Mouse (Mus musculus) c-Kit-positive CD71-positive TER-119-positive erythroid progenitor cells, embryonic 14.5 days (primary cell): Measurements from ENCODE around the gene Ndufb4.
"Not testable (repeated sequence)": the region's sequence is repeated elsewhere in the genome, so short reads cannot be mapped to it uniquely, and the experiment has no call there.

Experiments used
- DNase-seq: peaks from one replicate; pipeline ENCODE4 v3.0.0-alpha.2; 2013; ENCODE audit warnings: low spot score

The Ndufb4 gene

GRCm38 (mm10) chr16:37653731-37654657 is at the start of gene Ndufb4:
TSS of gene Ndufb4 (minus strand) at chr16:37654453.
- peak; percentile 99 for DNase-seq

DNA sequence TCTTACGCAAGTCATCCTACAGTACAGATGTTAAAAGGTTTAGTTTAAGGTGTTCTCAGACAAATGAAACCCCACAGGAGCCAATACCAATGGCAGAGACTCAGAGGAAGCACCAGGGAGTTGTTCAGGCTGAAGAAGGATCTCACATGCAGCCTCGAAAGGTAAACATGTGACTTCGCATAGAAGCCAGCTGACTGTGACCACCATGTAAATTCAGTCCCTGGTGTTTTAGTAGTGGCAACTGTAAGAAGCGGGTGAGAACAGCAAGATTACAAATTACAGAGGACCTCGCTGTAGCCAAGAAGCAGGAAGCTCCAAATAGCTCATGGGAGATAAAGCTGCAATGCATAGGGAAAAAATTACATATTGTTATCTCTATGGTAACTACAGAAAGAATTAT is 49.6 kb upstream of the Ndufb4 start:
- no peak for DNase-seq

DNA sequence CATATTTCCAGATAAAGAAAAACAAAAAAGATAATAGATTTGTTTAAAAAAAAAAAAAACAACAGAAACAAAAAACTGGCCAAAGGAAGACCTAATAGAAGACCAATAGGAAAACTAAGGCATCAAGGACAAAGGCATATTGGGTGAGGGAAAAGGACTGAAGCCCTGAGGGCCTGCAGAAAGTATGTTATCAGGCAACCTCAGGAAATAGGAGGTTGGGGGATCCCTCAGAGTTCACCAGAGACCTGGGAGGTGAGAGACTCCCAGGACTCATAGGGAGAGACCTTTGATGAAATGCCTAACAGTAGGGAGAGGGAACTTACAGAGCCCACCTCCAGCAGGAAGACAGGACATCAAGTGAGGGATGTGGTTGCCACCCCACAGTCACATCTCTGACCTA is 45.8 kb upstream of the Ndufb4 start:
- DNase-seq: not testable (repeated sequence)

GRCm38 (mm10) chr16:37698767-37699166 is 44.5 kb upstream of the Ndufb4 start:
- no peak for DNase-seq

- DNase-seq: no peak
These were observed 43.0 kb upstream of the Ndufb4 start for GRCm38 (mm10) chr16:37697271-37697670.

- DNase-seq: no peak
These were observed 36.9 kb upstream of the Ndufb4 start for GRCm38 (mm10) chr16:37690932-37691730.

DNA sequence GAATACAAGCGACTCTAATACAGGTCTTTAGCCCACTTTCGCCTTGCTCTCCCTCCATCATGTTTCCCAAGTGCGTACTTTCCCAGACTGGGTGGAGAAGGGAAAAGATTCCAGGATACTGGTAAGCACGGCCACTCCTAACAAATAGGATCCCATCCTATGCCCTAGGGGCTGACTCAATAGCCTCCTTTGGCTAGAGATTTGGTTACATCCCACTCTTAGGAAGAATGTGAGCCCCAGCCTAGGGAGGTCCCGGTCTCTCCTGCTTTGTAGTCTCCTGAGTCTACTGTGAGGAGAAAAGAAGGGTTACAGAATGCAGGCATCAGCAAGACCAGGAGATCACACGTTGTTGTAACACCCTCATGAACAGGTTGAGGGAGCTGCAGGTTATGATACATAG is 36.2 kb upstream of the Ndufb4 start:
- DNase-seq: no peak

- no peak for DNase-seq
These were observed 35.7 kb upstream of the Ndufb4 start for GRCm38 (mm10) chr16:37689934-37690333.

GRCm38 (mm10) chr16:37689251-37689926 is 35.1 kb upstream of the Ndufb4 start:
- DNase-seq: no peak

DNA sequence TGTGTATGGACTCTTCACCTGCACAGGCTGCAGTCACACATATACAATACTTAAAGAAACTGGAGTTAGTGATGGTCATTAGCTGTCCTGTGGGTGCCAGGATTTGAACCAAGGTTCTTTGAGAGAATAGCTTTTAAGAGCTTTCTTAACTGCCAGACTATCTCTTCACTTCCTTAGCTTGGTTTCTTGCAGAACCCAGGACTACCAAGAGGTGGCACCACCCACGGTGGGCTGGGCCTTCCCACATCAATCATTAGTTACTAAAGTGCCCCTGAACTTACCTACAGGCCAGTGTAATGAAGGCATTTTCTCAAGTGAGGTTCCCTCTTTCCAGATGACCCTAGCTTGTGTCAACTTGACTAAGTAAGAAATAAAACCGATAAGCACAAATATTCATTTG is 33.9 kb upstream of the Ndufb4 start:
- no peak for DNase-seq

DNA sequence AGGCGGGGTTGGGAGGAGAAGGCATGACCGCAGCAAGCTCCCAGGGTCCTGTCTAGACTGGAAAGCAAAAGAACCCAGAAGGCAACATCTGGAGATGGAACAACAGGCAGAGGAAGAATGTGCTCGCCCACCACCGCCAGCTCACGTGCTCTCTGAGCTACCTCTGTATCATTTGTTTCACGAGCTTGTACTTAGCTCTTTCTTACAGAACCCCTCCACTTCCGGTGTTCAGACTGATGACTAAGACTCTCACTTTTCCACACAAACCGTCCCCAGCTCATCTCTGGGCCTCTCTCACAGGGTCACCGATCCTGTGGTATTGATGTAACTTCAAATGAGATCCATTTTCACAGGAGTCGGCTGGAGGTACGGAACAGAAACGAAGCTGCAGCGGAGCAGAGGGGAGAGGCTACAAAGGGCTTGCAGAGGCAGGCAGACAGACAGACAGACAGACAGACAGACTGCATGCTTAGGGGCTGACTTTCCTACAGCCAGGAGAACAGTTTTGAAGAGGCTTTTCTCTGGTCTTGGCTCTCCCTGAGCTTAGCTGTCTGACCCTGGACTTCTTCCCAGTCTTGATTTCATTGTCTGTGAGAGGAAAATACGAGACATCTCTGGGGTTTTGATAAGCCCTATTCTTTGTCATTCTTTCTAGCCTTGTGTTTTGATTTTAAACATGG is 33.2 kb upstream of the Ndufb4 start:
- DNase-seq: no peak

- DNase-seq: no peak
These were observed 32.6 kb upstream of the Ndufb4 start for GRCm38 (mm10) chr16:37686834-37687233.

DNA sequence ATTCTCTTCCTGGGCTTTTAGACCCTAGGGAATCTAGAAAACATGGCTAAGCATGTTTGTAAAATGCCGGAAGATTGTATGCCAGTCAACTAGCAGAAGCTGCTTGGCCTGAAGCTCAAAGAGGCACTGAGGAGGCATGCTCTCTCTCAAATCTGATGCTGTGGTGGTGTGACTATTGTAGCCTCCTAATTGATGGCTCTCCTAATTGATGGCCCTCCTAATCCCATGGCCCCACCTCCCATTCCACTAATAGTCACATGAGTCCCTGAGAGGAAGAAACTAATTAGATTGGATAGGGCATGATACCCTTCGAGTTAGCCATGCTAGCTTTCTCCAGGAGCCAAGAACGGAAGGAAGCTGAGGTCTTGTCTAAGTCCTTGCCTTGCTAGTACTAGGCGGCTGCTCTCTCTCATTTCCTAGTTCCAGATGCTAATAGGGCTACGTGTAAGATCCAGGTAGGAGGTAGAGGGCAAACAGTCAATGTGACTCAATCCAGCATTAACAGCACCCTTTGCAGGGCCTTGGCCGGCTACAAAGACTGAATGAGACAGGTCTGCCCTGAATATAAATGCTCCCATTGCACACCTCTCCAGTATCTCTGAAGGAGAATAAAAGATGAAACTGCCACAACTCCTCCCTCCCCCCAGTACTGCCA is 31.8 kb upstream of the Ndufb4 start:
- DNase-seq: no peak

- DNase-seq: peak; percentile 76
These were observed 30.6 kb upstream of the Ndufb4 start for GRCm38 (mm10) chr16:37684634-37685441.

- DNase-seq: no peak
These were observed 30.0 kb upstream of the Ndufb4 start for GRCm38 (mm10) chr16:37684259-37684633.

- no peak for DNase-seq
These were observed 29.2 kb upstream of the Ndufb4 start for GRCm38 (mm10) chr16:37683154-37684130.

DNA sequence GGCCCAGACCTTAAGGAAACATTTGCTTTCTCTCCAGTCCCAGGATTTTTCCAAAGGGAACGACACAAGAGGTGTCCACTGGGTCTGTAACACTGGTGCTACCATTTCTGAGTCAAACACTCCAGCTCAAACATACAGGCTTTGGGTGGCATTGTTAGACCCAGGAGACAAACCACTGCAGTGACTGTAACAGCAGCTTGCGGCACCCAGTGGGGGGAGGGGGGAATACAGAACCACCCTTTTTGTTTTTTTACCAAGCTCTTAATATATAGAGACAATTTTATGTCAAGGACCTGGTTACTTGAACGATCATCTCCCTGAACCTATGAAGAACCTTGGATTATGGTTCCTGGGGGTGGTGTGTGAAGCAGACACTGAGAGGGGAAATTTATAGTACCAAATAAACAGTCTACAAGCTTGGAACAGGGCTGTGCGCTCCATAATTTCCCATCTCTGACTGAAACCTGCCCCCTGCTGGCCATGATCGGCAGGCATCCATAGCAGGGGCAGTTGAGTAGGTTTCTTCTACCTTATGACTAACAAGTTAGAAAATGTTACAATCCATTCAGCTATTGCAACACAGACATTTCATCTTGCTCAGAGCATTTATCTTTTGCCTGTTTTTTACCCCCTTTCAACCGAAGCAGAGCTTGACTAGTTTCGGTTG is 28.2 kb upstream of the Ndufb4 start:
- peak; percentile 57 for DNase-seq

GRCm38 (mm10) chr16:37680831-37681230 is 26.6 kb upstream of the Ndufb4 start:
- DNase-seq: no peak

GRCm38 (mm10) chr16:37680216-37680615 is 26.0 kb upstream of the Ndufb4 start:
- no peak for DNase-seq
